Mouse (Mus musculus) thymus, adult 2 months (tissue): ENCODE measurements around the gene Dync1i2. TPM values are rescaled to one million over a fixed set of nuclear protein-coding genes. Genes with fewer than 3 reads are reported as not detected.

Experiments used
- DNase-seq: peaks from one replicate; pipeline ENCODE4 v3.0.0; 2021
- H3K27ac ChIP-seq: fragments of 200-500 bp; 2 replicates; pipeline ENCODE4 v1.5.1; 2012; ENCODE audit warnings: low read length, control low read depth; ENCODE audit not compliant: control insufficient read depth, insufficient read depth
- H3K27me3 ChIP-seq: fragments of 200-500 bp; 2 replicates; pipeline ENCODE4 v1.6.1; 2012; ENCODE audit warnings: mild to moderate bottlenecking, low read length, moderate library complexity, mixed read lengths; ENCODE audit not compliant: control insufficient read depth, insufficient read depth
- H3K36me3 ChIP-seq: fragments of 200-500 bp; 2 replicates; pipeline ENCODE4 v1.6.1; 2012; ENCODE audit warnings: mild to moderate bottlenecking, low read length, moderate library complexity; ENCODE audit not compliant: control insufficient read depth, insufficient read depth
- H3K4me1 ChIP-seq: fragments of 200-500 bp; replicated peaks from 2 replicates; pipeline ENCODE4 v1.6.1; 2012; ENCODE audit warnings: low read length; ENCODE audit not compliant: control insufficient read depth, insufficient read depth
- H3K4me3 ChIP-seq: fragments of 200-500 bp; 2 replicates; pipeline ENCODE4 v1.5.1; 2012; ENCODE audit warnings: mild to moderate bottlenecking, low read length, control low read depth, moderate library complexity; ENCODE audit not compliant: control insufficient read depth, insufficient read depth
- CTCF ChIP-seq: fragments of 200-500 bp; IDR thresholded peaks from 2 replicates; pipeline ENCODE4 v1.5.1; 2012; ENCODE audit warnings: mild to moderate bottlenecking, control low read depth, low read length, moderate library complexity, borderline replicate concordance; ENCODE audit not compliant: control insufficient read depth, poor library complexity, insufficient read depth; ENCODE audit errors: extremely low read depth
- POLR2A ChIP-seq: fragments of 200-500 bp; IDR thresholded peaks from 2 replicates; pipeline ENCODE4 v1.6.1; 2012; ENCODE audit warnings: mild to moderate bottlenecking, low read length, control low read depth, moderate library complexity; ENCODE audit not compliant: control insufficient read depth, poor library complexity, insufficient read depth; ENCODE audit errors: extremely low read depth
- WGBS: fragments of 180-500 bp; shearing (Covaris S2); methylation state at CpG from one replicate; pipeline ENCODE4 v1.1.7; 2018; 5-methylcytosine and 5-hydroxymethylcytosine counted together
- polyA plus RNA-seq: library from polyadenylated mRNA; depleted of rRNA; stranded (reverse); fragments of >200 nt; gene quantifications from 2 replicates; pipeline ENCODE4 v1.2.3, GENCODE M21; 2012

Gene Dync1i2
- polyA plus RNA-seq, 1 experiment: 26.2 TPM

- DNase-seq: no peak
- no peak overlapping the region for H3K4me3 ChIP-seq
- TF ChIP-seq CTCF (no peak), POLR2A (no peak)
- WGBS: 69% methylated on average over 4 of the region's 4 CpGs
- no peaks in the 10 kb centered on the region for H3K27me3 ChIP-seq
- H3K36me3 ChIP-seq: no peaks in the 10 kb centered on the region
- no peak overlapping the region for H3K27ac ChIP-seq
- H3K4me1 ChIP-seq: no peaks in the 10 kb centered on the region
Measured at GRCm38 (mm10) chr2:71200485-71200884, 11.0 kb upstream of the Dync1i2 start.

DNA sequence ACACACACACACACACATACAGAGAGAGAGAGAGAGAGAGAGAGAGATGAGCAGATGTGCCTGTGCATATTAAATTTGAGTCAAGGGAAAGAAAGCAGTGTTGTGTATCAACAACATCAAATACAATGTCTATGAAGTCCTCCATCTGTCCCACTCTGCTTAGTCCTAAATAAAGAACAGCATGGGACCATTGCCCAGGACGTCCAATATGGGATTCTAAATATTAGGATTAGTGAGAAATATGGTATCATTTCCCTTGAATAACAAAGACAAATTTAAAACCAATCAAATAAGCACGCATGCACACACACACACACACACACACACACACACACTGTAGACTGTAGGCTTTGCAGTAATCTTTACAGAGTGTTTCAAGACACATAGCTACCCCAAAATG, 9.6 kb upstream of the Dync1i2 start:
- no peak for DNase-seq
- Histone ChIP-seq H3K27me3 (no peaks in the 10 kb centered on the region), H3K4me1 (no peaks in the 10 kb centered on the region), H3K36me3 (no peaks in the 10 kb centered on the region), H3K4me3 (no peak overlapping the region), H3K27ac (no peak overlapping the region)
- 96% methylated on average over 2 of the region's 2 CpGs for WGBS
- no peak for TF ChIP-seq CTCF
- TF ChIP-seq POLR2A: no peak

- no peak overlapping the region for H3K4me3 ChIP-seq
- no peak overlapping the region for H3K27ac ChIP-seq
- no peaks in the 10 kb centered on the region for H3K4me1 ChIP-seq
- no peak for DNase-seq
- 85% methylated on average over 16 of the region's 16 CpGs for WGBS
- H3K27me3 ChIP-seq: no peaks in the 10 kb centered on the region
- TF ChIP-seq POLR2A: no peak
- H3K36me3 ChIP-seq: no peaks in the 10 kb centered on the region
Measured at GRCm38 (mm10) chr2:71203819-71204432, 7.6 kb upstream of the Dync1i2 start.

DNA sequence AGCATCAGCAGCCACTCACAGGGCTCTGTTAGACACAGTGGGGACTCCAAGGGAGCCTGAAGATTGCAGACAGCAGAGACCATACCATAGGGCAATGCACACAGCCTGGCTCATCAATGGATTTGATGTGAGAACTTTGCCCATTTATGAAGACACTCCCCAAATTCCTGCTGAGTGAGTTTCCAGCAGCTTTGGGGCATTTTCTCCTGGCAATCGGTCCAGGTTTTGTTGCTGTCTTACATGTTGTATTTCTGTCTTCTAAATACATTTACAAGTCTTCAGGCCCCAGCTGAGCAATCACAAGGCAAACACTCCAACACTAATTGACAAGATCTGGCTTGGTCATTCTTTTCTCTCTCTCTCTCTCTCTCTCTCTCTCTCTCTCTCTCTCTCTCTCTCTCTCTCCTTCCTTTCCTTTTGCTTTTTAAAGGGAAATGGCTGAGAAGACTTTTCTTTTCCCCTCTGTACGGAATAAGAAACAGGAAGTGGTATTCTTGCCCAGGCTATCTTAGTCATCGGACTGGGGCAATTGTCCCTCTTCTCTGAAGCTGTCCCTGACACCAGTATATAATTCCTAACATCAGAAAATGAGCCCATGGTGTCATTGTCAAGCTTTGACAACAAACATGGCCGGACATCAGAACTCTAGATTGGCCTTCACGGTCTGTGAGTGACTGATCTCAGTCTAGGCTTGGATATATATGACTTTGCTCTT, 2.3 kb upstream of the Dync1i2 start:
- Histone ChIP-seq H3K27ac (no peak overlapping the region), H3K4me3 (no peak overlapping the region), H3K4me1 (no peaks in the 10 kb centered on the region), H3K27me3 (no peaks in the 10 kb centered on the region), H3K36me3 (no peaks in the 10 kb centered on the region)
- WGBS: 46% methylated on average over 5 of the region's 5 CpGs
- DNase-seq: no peak
- TF ChIP-seq CTCF: no peak
- TF ChIP-seq POLR2A: no peak

- H3K4me3 ChIP-seq: no peak overlapping the region
- no peak for TF ChIP-seq POLR2A
- TF ChIP-seq CTCF: no peak
- H3K36me3 ChIP-seq: peaks cover 6% of the 10 kb centered on the region; the same call in 1 of the 2 replicates
- DNase-seq: no peak
- 95% methylated on average over 2 of the region's 2 CpGs for WGBS
- no peaks in the 10 kb centered on the region for H3K4me1 ChIP-seq
- no peaks in the 10 kb centered on the region for H3K27me3 ChIP-seq
- H3K27ac ChIP-seq: no peak overlapping the region
Measured at GRCm38 (mm10) chr2:71211096-71211495, 410 bp upstream of the Dync1i2 start.

DNA sequence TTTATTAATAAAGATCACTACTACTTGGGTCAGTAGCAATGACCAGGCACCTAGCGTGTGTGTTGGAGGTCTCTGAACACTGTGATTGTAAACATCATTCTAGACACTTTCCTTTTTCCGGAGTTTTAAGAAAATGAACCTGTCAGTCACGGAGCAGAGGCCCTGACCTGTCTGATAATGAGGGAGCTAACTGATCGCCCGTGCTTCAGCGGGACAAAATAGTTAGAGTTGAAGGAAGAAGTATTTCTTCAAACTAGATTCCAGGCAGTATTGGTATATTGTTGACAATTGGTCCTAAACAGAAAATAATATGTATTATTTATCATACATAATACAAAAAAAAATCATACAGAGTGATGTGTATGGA, 837 bp downstream of the Dync1i2 start:
- DNase-seq: no peak
- no peaks in the 10 kb centered on the region for H3K4me1 ChIP-seq
- TF ChIP-seq POLR2A (no peak), CTCF (no peak)
- WGBS: under 1% methylated on average over 6 of the region's 6 CpGs
- H3K4me3 ChIP-seq: peak overlapping the region; percentile 94
- H3K36me3 ChIP-seq: peaks cover 6% of the 10 kb centered on the region; the same call in 1 of the 2 replicates
- no peaks in the 10 kb centered on the region for H3K27me3 ChIP-seq
- H3K27ac ChIP-seq: no peak overlapping the region

- peak; percentile 16 for DNase-seq
- WGBS: 39% methylated on average over 1 of the region's 1 CpGs
- no peak overlapping the region for H3K4me3 ChIP-seq
- no peak overlapping the region for H3K27ac ChIP-seq
- H3K4me1 ChIP-seq: no peaks in the 10 kb centered on the region
- H3K27me3 ChIP-seq: no peaks in the 10 kb centered on the region
- TF ChIP-seq POLR2A (no peak), CTCF (no peak)
- H3K36me3 ChIP-seq: peaks cover 53% of the 10 kb centered on the region
Measured at GRCm38 (mm10) chr2:71221020-71221419, 9.5 kb downstream of the Dync1i2 start.
